Mouse (Mus musculus): ENCODE results near the gene Eif2b1.

DNA sequence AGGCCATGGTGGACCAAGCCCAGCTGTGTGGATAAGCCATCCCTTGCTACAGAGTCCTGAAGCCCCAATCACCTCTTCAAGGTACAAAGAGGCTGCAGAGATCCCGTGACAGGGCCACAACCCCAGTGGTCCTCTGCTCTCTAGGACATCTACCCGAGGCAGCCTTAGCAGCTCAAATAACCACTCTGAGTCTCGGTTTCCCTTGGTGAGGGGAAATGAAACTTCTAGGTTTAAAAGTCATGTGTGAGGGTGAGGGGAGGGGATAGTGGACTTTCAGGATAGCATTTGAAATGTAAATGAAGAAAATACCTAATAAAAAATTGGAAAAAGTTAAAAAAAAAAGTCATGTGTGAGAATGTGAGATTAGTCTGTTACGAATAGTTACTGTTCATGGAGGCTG is 57.3 kb downstream of the Eif2b1 start:
- no peak for TF ChIP-seq GATA1 (IDR thresholded peaks at IDR 0.05; ENCODE audit: borderline replicate concordance, low read length)
- TF ChIP-seq CTCF (IDR thresholded peaks at IDR 0.05; ENCODE audit: low read depth, low read length): no peak
- no peak for TF ChIP-seq POLR2AphosphoS5 (IDR thresholded peaks at IDR 0.05; ENCODE audit: insufficient replicate concordance, low read depth, low read length)
- TF ChIP-seq GATA2 (IDR thresholded peaks at IDR 0.05; ENCODE audit: borderline replicate concordance, low read depth, low read length): no peak
- no peak for TF ChIP-seq TAL1 (conservative IDR thresholded peaks at IDR 0.05; ENCODE audit: low read depth, low read length)

Measured in G1E (cell line).